Mouse (Mus musculus) forebrain, postnatal 0 days (tissue): ENCODE results near the gene Tbc1d30. TPM values are rescaled to one million over a fixed set of nuclear protein-coding genes. Genes with fewer than 3 reads are reported as not detected.

Experiments used
- ATAC-seq: fragments of 200-750 bp; cut with Nextera tagmentation; 2 replicates; pipeline ENCODE4 v1.8.0; 2017; ENCODE audit warnings: mild to moderate bottlenecking, moderate library complexity
- DNase-seq: peaks from one replicate; pipeline ENCODE4 v3.0.0-alpha.2; 2015
- H3K27ac ChIP-seq: fragments of 300-500 bp; sonication (generic); 2 replicates; pipeline ENCODE4 v1.5.1; 2014; ENCODE audit warnings: low read depth, mild to moderate bottlenecking, antibody characterized with exemption, low read length, moderate library complexity, mixed read lengths
- H3K27me3 ChIP-seq: fragments of 300-500 bp; sonication (generic); 2 replicates; pipeline ENCODE4 v1.6.1; 2014; ENCODE audit warnings: mild to moderate bottlenecking, low read length, mixed read lengths; ENCODE audit not compliant: insufficient read depth
- H3K36me3 ChIP-seq: fragments of 300-500 bp; sonication (generic); 2 replicates; pipeline ENCODE4 v1.6.1; 2014; ENCODE audit warnings: mild to moderate bottlenecking, moderate library complexity; ENCODE audit not compliant: insufficient read depth
- H3K4me1 ChIP-seq: fragments of 300-500 bp; sonication (generic); 2 replicates; pipeline ENCODE4 v1.6.1; 2014; ENCODE audit warnings: antibody characterized with exemption; ENCODE audit not compliant: insufficient read depth
- H3K4me2 ChIP-seq: fragments of 300-500 bp; sonication (generic); 2 replicates; pipeline ENCODE4 v1.6.1; 2014; ENCODE audit warnings: low read depth, mild to moderate bottlenecking, moderate library complexity
- H3K4me3 ChIP-seq: fragments of 300-500 bp; sonication (generic); 2 replicates; pipeline ENCODE4 v1.5.1; 2014; ENCODE audit warnings: low read depth, low read length, mixed read lengths
- H3K9ac ChIP-seq: fragments of 300-500 bp; sonication (generic); 2 replicates; pipeline ENCODE4 v1.6.1; 2014; ENCODE audit warnings: mild to moderate bottlenecking
- H3K9me3 ChIP-seq: fragments of 300-500 bp; sonication (generic); 2 replicates; pipeline ENCODE4 v1.6.1; 2016; ENCODE audit warnings: low read length
- CTCF ChIP-seq: sonication (generic); IDR thresholded peaks from 2 replicates; pipeline ENCODE4 v1.5.1; 2016; ENCODE audit warnings: antibody characterized with exemption, control low read depth, low read depth
- WGBS: fragments of 180-500 bp; shearing (Covaris S2); extraction: QIAGEN DNeasy Blood & Tissue Kit; methylation state at CpG from one replicate; pipeline ENCODE4 v1.1.7; 2014; 5-methylcytosine and 5-hydroxymethylcytosine counted together
- polyA plus RNA-seq: library from polyadenylated mRNA; unstranded; fragments of >200 nt; fragmentation: Nextera tagmentation; extraction: Ambion mirVana; gene quantifications from 2 replicates; pipeline ENCODE4 v1.2.1, GENCODE M21; 2015
- total RNA-seq: library from RNA; depleted of rRNA; stranded (reverse); fragments of >200 nt; gene quantifications from 2 replicates; pipeline ENCODE4 v1.2.3, GENCODE M21; 2014

The Tbc1d30 gene
- total and polyA plus RNA-seq, 2 experiments from 2014 or later: 7.5 to 36.0 TPM

DNA sequence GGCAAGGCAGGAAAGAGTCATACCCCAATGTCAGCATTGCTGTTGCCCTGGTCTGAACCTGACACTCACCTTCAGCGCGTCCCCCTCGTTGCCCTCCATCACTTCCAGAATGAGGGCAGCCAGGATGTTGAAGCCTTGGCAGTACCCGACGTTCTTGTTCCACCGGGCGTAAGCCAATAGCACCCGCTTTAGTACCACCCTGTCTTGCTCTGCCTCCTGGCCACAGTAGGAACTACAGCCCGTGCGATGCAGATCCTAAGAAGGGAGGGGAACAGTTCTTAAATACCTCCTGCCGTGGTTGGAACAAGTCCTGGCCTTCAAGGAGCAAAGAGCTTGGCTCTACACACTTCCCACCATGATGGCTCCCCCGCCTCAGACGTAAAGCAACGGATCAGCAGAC is 49.2 kb downstream of the Tbc1d30 start:
- Histone ChIP-seq H3K4me3 (no peak overlapping the region), H3K4me1 (no peaks in the 10 kb centered on the region), H3K4me2 (no peak overlapping the region), H3K27ac (no peak overlapping the region), H3K9me3 (no peaks in the 10 kb centered on the region), H3K9ac (no peak overlapping the region), H3K27me3 (no peaks in the 10 kb centered on the region), H3K36me3 (peaks cover 22% of the 10 kb centered on the region)
- 84% methylated on average over 14 of the region's 14 CpGs for WGBS
- ATAC-seq: no peak
- no peak for DNase-seq
- TF ChIP-seq CTCF: 0 out of 2 replicates have a peak, but pooled peaks have one; percentile 2

- no peaks in the 10 kb centered on the region for H3K27me3 ChIP-seq
- H3K9me3 ChIP-seq: no peaks in the 10 kb centered on the region
- no peak overlapping the region for H3K4me2 ChIP-seq
- H3K4me3 ChIP-seq: no peak overlapping the region
- WGBS: 82% methylated on average over 7 of the region's 7 CpGs
- no peak for DNase-seq
- H3K27ac ChIP-seq: no peak overlapping the region
- no peak for TF ChIP-seq CTCF
- peaks cover 30% of the 10 kb centered on the region for H3K36me3 ChIP-seq
- no peak for ATAC-seq
- no peak overlapping the region for H3K9ac ChIP-seq
- H3K4me1 ChIP-seq: no peaks in the 10 kb centered on the region
Observed at GRCm38 (mm10) chr10:121300659-121301058, 50.4 kb downstream of the Tbc1d30 start.

DNA sequence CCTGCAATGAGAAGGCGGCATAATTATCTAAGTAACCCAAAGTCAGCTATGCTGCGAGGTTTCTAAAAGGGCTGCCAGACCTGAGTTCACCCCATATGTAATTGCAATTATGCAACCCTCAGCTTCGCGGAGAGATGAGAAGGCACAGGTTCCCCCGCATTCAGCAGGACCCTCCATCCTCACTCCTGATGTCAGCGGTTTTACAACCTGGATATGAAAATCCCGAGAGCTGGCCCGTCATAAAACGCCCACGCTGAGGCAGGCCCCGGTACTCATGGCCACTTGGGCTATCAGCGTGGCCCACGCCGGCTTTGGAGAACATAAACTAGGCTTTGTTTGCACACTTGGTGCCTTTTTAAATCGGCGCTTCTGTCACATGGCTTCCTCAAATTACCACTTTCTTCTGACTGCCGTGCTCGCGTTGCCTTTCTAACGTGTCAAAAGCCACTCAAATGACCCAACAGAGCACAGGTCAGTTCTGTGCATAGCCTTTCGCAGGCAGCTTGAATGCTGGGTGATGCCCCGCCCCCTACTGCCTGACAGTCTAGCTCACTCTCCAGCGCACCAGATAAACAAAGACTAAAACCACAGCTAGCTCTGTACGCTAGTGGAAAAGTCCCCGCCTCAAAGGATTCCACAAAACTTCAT is 53.9 kb downstream of the Tbc1d30 start:
- peak; percentile 45; the same call in 1 of the 2 replicates for ATAC-seq
- WGBS: 34% methylated on average over 25 of the region's 25 CpGs
- no peaks in the 10 kb centered on the region for H3K9me3 ChIP-seq
- DNase-seq: no peak
- no peak for TF ChIP-seq CTCF
- no peak overlapping the region; the same call in 1 of the 2 replicates for H3K9ac ChIP-seq
- H3K27ac ChIP-seq: no peak overlapping the region
- peaks cover 49% of the 10 kb centered on the region for H3K36me3 ChIP-seq
- H3K27me3 ChIP-seq: no peaks in the 10 kb centered on the region
- H3K4me1 ChIP-seq: no peaks in the 10 kb centered on the region
- H3K4me2 ChIP-seq: peak overlapping the region; percentile 35
- H3K4me3 ChIP-seq: no peak overlapping the region

DNA sequence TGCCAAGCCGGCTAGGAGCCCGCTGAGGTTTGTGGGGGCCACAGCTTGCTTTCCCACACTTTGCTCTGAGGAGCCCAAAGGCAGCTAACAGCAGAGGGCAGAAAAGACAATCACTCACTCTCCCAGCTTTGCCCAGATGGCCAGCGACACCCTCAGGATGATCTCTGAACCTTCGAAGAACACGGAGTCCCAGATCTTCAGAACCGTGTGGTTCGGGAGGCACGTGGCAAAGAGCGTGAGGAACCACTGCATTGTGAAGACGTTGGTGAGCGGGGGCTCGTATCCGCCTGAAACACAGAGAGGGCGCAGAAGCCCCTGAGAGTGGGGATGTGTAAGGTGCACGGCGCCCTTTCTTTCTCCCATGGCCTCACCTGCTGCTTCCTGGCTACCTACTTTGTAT is 56.6 kb downstream of the Tbc1d30 start:
- WGBS: 89% methylated on average over 16 of the region's 16 CpGs
- Histone ChIP-seq H3K36me3 (peaks cover 31% of the 10 kb centered on the region), H3K9ac (no peak overlapping the region), H3K4me1 (peaks cover 12% of the 10 kb centered on the region), H3K4me3 (no peak overlapping the region), H3K4me2 (no peak overlapping the region), H3K27me3 (no peaks in the 10 kb centered on the region), H3K9me3 (no peaks in the 10 kb centered on the region), H3K27ac (no peak overlapping the region)
- no peak for TF ChIP-seq CTCF
- DNase-seq: no peak
- ATAC-seq: no peak

GRCm38 (mm10) chr10:121293829-121294228 is 57.2 kb downstream of the Tbc1d30 start:
- 80% methylated on average over 8 of the region's 8 CpGs for WGBS

GRCm38 (mm10) chr10:121291272-121291917 is 59.7 kb downstream of the Tbc1d30 start:
- DNase-seq (no peak), ATAC-seq (peak; percentile 19; the same call in 1 of the 2 replicates)
- 0 out of 2 replicates have a peak overlapping the region, but pooled peaks have one; percentile 25 for H3K9ac ChIP-seq
- H3K36me3 ChIP-seq: peaks cover 48% of the 10 kb centered on the region
- WGBS: 81% methylated on average over 10 of the region's 10 CpGs
- peak overlapping the region; percentile 34 for H3K4me2 ChIP-seq
- H3K4me3 ChIP-seq: no peak overlapping the region
- TF ChIP-seq CTCF: no peak
- peaks cover 12% of the 10 kb centered on the region for H3K4me1 ChIP-seq
- no peaks in the 10 kb centered on the region for H3K9me3 ChIP-seq
- H3K27ac ChIP-seq: peak overlapping the region; percentile 71
- H3K27me3 ChIP-seq: no peaks in the 10 kb centered on the region

More at GRCm38 (mm10) chr10:121293829-121294228, 57.2 kb downstream of the Tbc1d30 start:
- ATAC-seq (no peak), DNase-seq (no peak)
- Histone ChIP-seq H3K4me1 (peaks cover 12% of the 10 kb centered on the region), H3K9ac (no peak overlapping the region), H3K4me3 (no peak overlapping the region), H3K4me2 (no peak overlapping the region), H3K36me3 (peaks cover 33% of the 10 kb centered on the region), H3K27ac (no peak overlapping the region), H3K27me3 (no peaks in the 10 kb centered on the region), H3K9me3 (no peaks in the 10 kb centered on the region)
- TF ChIP-seq CTCF: no peak

DNA sequence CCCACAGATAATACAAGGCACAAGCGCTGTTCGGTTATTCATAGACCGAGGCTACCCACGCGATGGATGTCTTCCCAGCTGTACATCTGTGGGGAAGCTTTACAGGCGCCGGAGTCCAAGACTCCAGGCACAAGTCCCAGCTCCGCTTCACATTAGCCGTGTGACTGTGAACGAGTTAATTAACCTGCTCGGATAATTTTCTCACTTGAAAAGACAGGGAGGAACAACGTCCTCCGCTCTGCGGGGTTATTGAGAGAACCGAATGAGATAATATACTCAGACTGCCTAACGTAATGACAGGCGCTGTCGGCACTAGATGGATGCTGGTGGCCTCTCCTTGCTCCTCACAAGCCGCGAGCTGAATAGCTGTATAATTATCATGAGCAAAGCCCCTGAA is 60.4 kb downstream of the Tbc1d30 start:
- peak overlapping the region; percentile 71 for H3K27ac ChIP-seq
- peaks cover 41% of the 10 kb centered on the region for H3K36me3 ChIP-seq
- WGBS: 8% methylated on average over 20 of the region's 20 CpGs
- peaks cover 12% of the 10 kb centered on the region for H3K4me1 ChIP-seq
- 0 out of 2 replicates have a peak overlapping the region, but pooled peaks have one; percentile 11 for H3K4me3 ChIP-seq
- 0 out of 2 replicates have a peak overlapping the region, but pooled peaks have one; percentile 25 for H3K9ac ChIP-seq
- TF ChIP-seq CTCF: 0 out of 2 replicates have a peak, but pooled peaks have one; percentile 6
- peak; percentile 92 for ATAC-seq
- peak; percentile 76 for DNase-seq
- peak overlapping the region; percentile 34 for H3K4me2 ChIP-seq
- no peaks in the 10 kb centered on the region for H3K9me3 ChIP-seq
- H3K27me3 ChIP-seq: no peaks in the 10 kb centered on the region
